Mouse (Mus musculus): Measurements from ENCODE around the gene Maob. TPM values are rescaled to one million over a fixed set of nuclear protein-coding genes. Genes with fewer than 3 reads are reported as not detected.

Gene Maob
- total and polyA plus RNA-seq, 3 experiments, result not detected

- Histone ChIP-seq H3K79me2 (replicated peaks; ENCODE audit: control insufficient read depth, extremely low read depth, insufficient read depth, poor library complexity, severe bottlenecking) (no peaks in the 10 kb centered on the region), H3K4me2 (ENCODE audit: insufficient read depth, low read depth, poor library complexity, severe bottlenecking) (no peak overlapping the region), H3K36me3 (replicated peaks in 1 of 2; ENCODE audit: control insufficient read depth in 1 of 2, insufficient read depth in 1 of 2, low read length in 1 of 2) (no peaks in the 10 kb centered on the region), H3K4me3 (replicated peaks in 1 of 3; ENCODE audit: low read depth in 2 of 3, low read length in 2 of 3, poor library complexity in 1 of 3) (no peak overlapping the region), H3K27me3 (replicated peaks) (no peaks in the 10 kb centered on the region), H3K4me1 (ENCODE audit: control insufficient read depth in 1 of 2, insufficient read depth in 2 of 2) (no peaks in the 10 kb centered on the region), H3K27ac (ENCODE audit: insufficient read depth, low read depth) (no peak overlapping the region), H3K9me3 (replicated peaks; ENCODE audit: low read length) (no peaks in the 10 kb centered on the region), H3K9ac (ENCODE audit: insufficient read depth, low read depth) (no peak overlapping the region)
- dilution Hi-C loops (cut with MboI; ENCODE audit: extremely low pct_ligation_motif_present, extremely low pct_unique_long_range_greater_than_20kb, low sequenced_read_pairs) (no loop called here), in situ Hi-C loops (cut with MboI; ENCODE audit: low pct_ligation_motif_present, low pct_unique_long_range_greater_than_20kb, low sequenced_read_pairs) (no loop called here)
- DNase-seq (ENCODE audit: extremely low read depth), result no peak
- TF ChIP-seq ZMIZ1 (IDR thresholded peaks at IDR 0.05; ENCODE audit: low read depth, low read length), result no peak
- TF ChIP-seq TBP (conservative IDR thresholded peaks at IDR 0.05; ENCODE audit: low read depth, low read length), result no peak
- TF ChIP-seq ZC3H11A (IDR thresholded peaks at IDR 0.05; ENCODE audit: low read depth, low read length), result no peak
- TF ChIP-seq EP300 (IDR thresholded peaks at IDR 0.05; ENCODE audit: low read length), result no peak
- no peak for TF ChIP-seq TCF12 (IDR thresholded peaks at IDR 0.05; ENCODE audit: low read depth, low read length)
- no peak for TF ChIP-seq JUND (conservative IDR thresholded peaks at IDR 0.05; ENCODE audit: low read depth, low read length)
- TF ChIP-seq SIN3A (IDR thresholded peaks at IDR 0.05; ENCODE audit: low read length), result no peak
- TF ChIP-seq POLR2AphosphoS2 (IDR thresholded peaks at IDR 0.05; ENCODE audit: low read depth, low read length), result no peak
These were observed 19.4 kb upstream of the Maob start for GRCm38 (mm10) chrX:16836488-16837082.

- Histone ChIP-seq H3K27me3 (replicated peaks) (no peaks in the 10 kb centered on the region), H3K9ac (ENCODE audit: insufficient read depth, low read depth) (no peak overlapping the region), H3K27ac (ENCODE audit: insufficient read depth, low read depth) (no peak overlapping the region), H3K9me3 (replicated peaks; ENCODE audit: low read length) (no peaks in the 10 kb centered on the region), H3K4me1 (ENCODE audit: control insufficient read depth in 1 of 2, insufficient read depth in 2 of 2) (no peaks in the 10 kb centered on the region), H3K4me3 (replicated peaks in 1 of 3; ENCODE audit: low read depth in 2 of 3, low read length in 2 of 3, poor library complexity in 1 of 3) (no peak overlapping the region), H3K36me3 (replicated peaks in 1 of 2; ENCODE audit: control insufficient read depth in 1 of 2, insufficient read depth in 1 of 2, low read length in 1 of 2) (no peaks in the 10 kb centered on the region), H3K79me2 (replicated peaks; ENCODE audit: control insufficient read depth, extremely low read depth, insufficient read depth, poor library complexity, severe bottlenecking) (no peaks in the 10 kb centered on the region), H3K4me2 (ENCODE audit: insufficient read depth, low read depth, poor library complexity, severe bottlenecking) (no peak overlapping the region)
- DNase-seq (ENCODE audit: extremely low read depth), result no peak
- TF ChIP-seq NRF1 (IDR thresholded peaks at IDR 0.05; ENCODE audit: low read depth, low read length) (no peak), ZC3H11A (IDR thresholded peaks at IDR 0.05; ENCODE audit: low read depth, low read length) (no peak), EP300 (IDR thresholded peaks at IDR 0.05; ENCODE audit: low read length) (no peak), JUND (conservative IDR thresholded peaks at IDR 0.05; ENCODE audit: low read depth, low read length) (no peak), SIN3A (IDR thresholded peaks at IDR 0.05; ENCODE audit: low read length) (no peak), TBP (conservative IDR thresholded peaks at IDR 0.05; ENCODE audit: low read depth, low read length) (no peak), IRF4 (IDR thresholded peaks at IDR 0.05; ENCODE audit: low read depth, low read length) (no peak), CTCF (conservative IDR thresholded peaks at IDR 0.05 in 1 of 2, IDR thresholded peaks at IDR 0.05 in 1 of 2; ENCODE audit: low read depth in 2 of 2, low read length in 2 of 2) (no peak), POLR2A (IDR thresholded peaks at IDR 0.05; ENCODE audit: low read depth, low read length) (no peak), USF1 (IDR thresholded peaks at IDR 0.05; ENCODE audit: low read depth, low read length) (no peak), ZNF384 (IDR thresholded peaks at IDR 0.05; ENCODE audit: low read depth, low read length) (no peak), USF2 (conservative IDR thresholded peaks at IDR 0.05; ENCODE audit: low read depth, low read length) (no peak)
- in situ Hi-C loops (cut with MboI; ENCODE audit: low pct_ligation_motif_present, low pct_unique_long_range_greater_than_20kb, low sequenced_read_pairs), result no loop called here
- dilution Hi-C loops (cut with MboI; ENCODE audit: extremely low pct_ligation_motif_present, extremely low pct_unique_long_range_greater_than_20kb, low sequenced_read_pairs), result no loop called here
These were observed 8.9 kb upstream of the Maob start for GRCm38 (mm10) chrX:16826028-16826427.

All from CH12.LX (cell line).